9 mouse cellular contexts compared by ENCODE assay signal in the genomic region with DNA sequence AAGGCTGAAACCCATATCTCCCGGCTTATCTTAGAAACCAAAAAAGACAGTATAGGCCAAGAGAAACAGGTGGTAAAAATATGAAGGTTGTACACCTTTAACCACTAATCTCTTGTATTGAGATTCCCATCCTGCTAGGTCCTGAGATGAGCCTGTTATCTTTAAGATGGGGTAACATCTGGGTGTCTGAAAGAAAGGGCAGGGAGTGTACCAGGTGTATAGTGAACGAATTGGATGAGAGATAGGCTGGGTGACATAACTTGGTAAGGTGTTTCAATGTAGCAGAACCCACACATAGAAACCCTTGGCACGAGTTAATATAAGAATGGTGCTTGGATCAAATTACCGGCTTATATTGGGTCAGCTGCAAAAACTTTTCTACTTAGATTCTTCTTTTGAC. TPM values are rescaled to one million over a fixed set of nuclear protein-coding genes. Genes with fewer than 3 reads are reported as not detected.
DNase-seq lines count a peak whose midpoint lies in the region; ATAC-seq and TF ChIP-seq lines count a peak whose summit lies in the region.
"Had no signal": no experiment of that assay in that cellular context is flagged by ENCODE, and none has a peak within 500 bp of the region (broad histone marks: within the 10 kb centered on the region; RNA-seq: fewer than 3 reads in every experiment).

No protein-coding gene starts in this region.

- no peak for TF ChIP-seq POLR2A in cortical plate, adult 2 months (IDR thresholded peaks at IDR 0.05; ENCODE audit: extremely low read depth, insufficient read depth, low read length)

- H3K9me3 ChIP-seq in heart, embryonic 14.5 days (ENCODE audit: control insufficient read depth, low read length) = no peaks in the 10 kb centered on the region
- H3K9me3 ChIP-seq in hindbrain, embryonic 12.5 days (replicated peaks) = no peaks in the 10 kb centered on the region
- H3K9me3 ChIP-seq in midbrain, embryonic 10.5 days (replicated peaks) = no peaks in the 10 kb centered on the region

- WGBS in heart, embryonic 14.5 days = 37% methylated on average over 4 of the region's 4 CpGs
- WGBS in hindbrain, embryonic 12.5 days = 37% methylated on average over 4 of the region's 4 CpGs
- WGBS in midbrain, embryonic 10.5 days = 40% methylated on average over 4 of the region's 4 CpGs

- peaks cover 10 to 29% of the 10 kb centered on the region in 2 experiments for H3K4me1 ChIP-seq in heart, embryonic 14.5 days (ENCODE audit: control insufficient read depth in 2 of 2, insufficient read depth in 2 of 2, low read length in 2 of 2)
- peaks cover 2% of the 10 kb centered on the region; the same call in 1 of the 2 replicates for H3K4me1 ChIP-seq in cortical plate, adult 2 months (ENCODE audit: control insufficient read depth, insufficient read depth, low read length)
- H3K4me1 ChIP-seq in hindbrain, embryonic 12.5 days = peaks cover 22% of the 10 kb centered on the region
- H3K4me1 ChIP-seq in midbrain, embryonic 10.5 days = peaks cover 26% of the 10 kb centered on the region

- ATAC-seq in heart, embryonic 14.5 days (ENCODE audit: insufficient number of reproducible peaks, insufficient read depth, low FRiP score, low read depth) = no peak
- no peak for ATAC-seq in hindbrain, embryonic 12.5 days (ENCODE audit: low FRiP score)

- H3K4me3 ChIP-seq in heart, embryonic 14.5 days (ENCODE audit: control insufficient read depth in 1 of 2, insufficient read depth in 1 of 2, low read depth in 1 of 2, low read length in 2 of 2) = peak overlapping the region; percentile 43 to 81; a peak in 3 of 4 replicates
- H3K4me3 ChIP-seq in cortical plate, adult 2 months (ENCODE audit: insufficient read depth, low read length) = peak overlapping the region; percentile 67; the same call in 1 of the 2 replicates
- H3K4me3 ChIP-seq in hindbrain, embryonic 12.5 days = peak overlapping the region; percentile 79
- H3K4me3 ChIP-seq in midbrain, embryonic 10.5 days = peak overlapping the region; percentile 83

- H3K4me2 ChIP-seq in heart, embryonic 14.5 days (ENCODE audit: low read length) = peak overlapping the region; percentile 99
- peak overlapping the region; percentile 96 for H3K4me2 ChIP-seq in hindbrain, embryonic 12.5 days (replicated peaks)

- TF ChIP-seq CTCF in cortical plate, adult 2 months (IDR thresholded peaks at IDR 0.05; ENCODE audit: extremely low read depth, insufficient read depth, low read length) = no peak

- peaks cover 5% of the 10 kb centered on the region; the same call in 1 of the 2 replicates for H3K36me3 ChIP-seq in heart, embryonic 14.5 days (ENCODE audit: control insufficient read depth, insufficient read depth, low read length)
- H3K36me3 ChIP-seq in hindbrain, embryonic 12.5 days = no peaks in the 10 kb centered on the region
- no peaks in the 10 kb centered on the region for H3K36me3 ChIP-seq in midbrain, embryonic 10.5 days

- peak overlapping the region in 1 of 2 experiments; percentile 56; a peak in 1 of 4 replicates for H3K27ac ChIP-seq in heart, embryonic 14.5 days (replicated peaks in 1 of 2; ENCODE audit: control insufficient read depth in 1 of 2, insufficient read depth in 1 of 2, low read depth in 2 of 2, low read length in 2 of 2)
- H3K27ac ChIP-seq in cortical plate, adult 2 months (ENCODE audit: insufficient read depth, low read length) = no peak overlapping the region
- no peak overlapping the region for H3K27ac ChIP-seq in hindbrain, embryonic 12.5 days
- H3K27ac ChIP-seq in midbrain, embryonic 10.5 days (replicated peaks) = 0 out of 2 replicates have a peak overlapping the region, but pooled peaks have one; percentile 47

- H3K9ac ChIP-seq in heart, embryonic 14.5 days (ENCODE audit: low read length) = peak overlapping the region; percentile 14; the same call in 1 of the 2 replicates
- 0 out of 2 replicates have a peak overlapping the region, but pooled peaks have one; percentile 84 for H3K9ac ChIP-seq in hindbrain, embryonic 12.5 days

- no peak for DNase-seq in heart, adult 8-10 months (ENCODE audit: low spot score)
- DNase-seq in midbrain, embryonic 10.5 days (ENCODE audit: low spot score) = no peak
- no peak for DNase-seq in right cerebral cortex, adult 2 months (ENCODE audit: low spot score in 2 of 2)
- DNase-seq in adrenal gland, postnatal 25 days = no peak
- no peak for DNase-seq in cerebellum, adult 18-20 months

- no peaks in the 10 kb centered on the region for H3K27me3 ChIP-seq in heart, embryonic 14.5 days (ENCODE audit: control insufficient read depth, insufficient read depth, low read length)
- H3K27me3 ChIP-seq in hindbrain, embryonic 12.5 days = no peaks in the 10 kb centered on the region
- H3K27me3 ChIP-seq in midbrain, embryonic 10.5 days (ENCODE audit: low read depth, poor library complexity, severe bottlenecking) = peaks cover 31% of the 10 kb centered on the region
- H3K27me3 ChIP-seq: CH12.LX had no signal

RNA-seq across cellular contexts. Expression of gene Mylip, which starts 0.7 kb away (rescaled TPM):
- polyA plus RNA-seq in heart, embryonic 14.5 days (2014; fragmentation: Nextera tagmentation; extraction: Ambion mirVana) = 4.9 and 6.4 TPM in 2 replicates
- 10 to 100 TPM; 14.3 to 28.1 (median 19.6) TPM for total RNA-seq in heart, adult 8-10 months (2022)
- 12.9 and 13.2 TPM in 2 replicates for polyA plus RNA-seq in cortical plate, adult 2 months (2012; rRNA removed)
- 15.5 and 16.7 TPM in 2 replicates for polyA plus RNA-seq in hindbrain, embryonic 12.5 days (2016; fragmentation: Nextera tagmentation; extraction: Ambion mirVana)
- 4.6 and 5.9 TPM in 2 replicates for polyA plus RNA-seq in midbrain, embryonic 10.5 days (2016; fragmentation: Nextera tagmentation; extraction: Ambion mirVana)
- total RNA-seq in adrenal gland, postnatal 25 days (2021) = 7.6 and 10.0 TPM in 2 replicates
